Mouse (Mus musculus) adrenal gland, postnatal 10 days (tissue): ENCODE measurements at regions not wholly inside any gene's neighbourhood (a gene's known extent, or its start where the extent isn't known, plus 50 kb on each side); places are given as distances from the start of the nearest gene placed in this dataset.
A peak's percentile ranks its signal among the peaks of the same experiment; 100 is the strongest.

Experiments
- DNase-seq: peaks from one replicate; pipeline ENCODE4 v3.0.0; 2021; ENCODE audit warnings: mixed read lengths
- microRNA-seq: library from miRNA; unstranded; fragments of <30 nt; microRNA quantifications from one replicate; pipeline ENCODE4 v1.2.0, GENCODE M21; 2021

DNA sequence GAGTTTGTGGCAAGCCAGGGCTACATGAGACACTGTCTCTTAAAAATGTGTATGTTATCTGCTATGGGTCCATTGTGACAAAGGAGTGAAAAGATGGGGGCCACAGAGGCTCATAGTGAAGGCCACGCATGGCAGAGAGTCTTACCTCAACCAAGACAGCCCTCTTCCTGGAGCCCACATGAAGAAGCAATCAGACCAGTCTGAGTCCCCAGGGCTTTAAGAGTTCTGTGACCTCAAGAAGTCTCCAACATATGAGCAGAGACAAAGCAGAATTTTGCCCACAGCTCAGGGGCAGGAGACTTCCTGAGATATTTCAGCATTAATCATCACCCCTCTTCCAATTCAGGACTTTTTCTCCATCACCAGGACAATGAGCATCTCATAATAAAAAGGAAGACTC, 50.4 kb upstream of the Ankrd34c start:
- no peak for DNase-seq

Small RNA genes in the stretch of these regions (microRNA-seq; reads per million reads assigned to microRNA genes)
- gene Mir184 = 87.3 reads per million, percentile 42 among the genes with 10 or more reads in this experiment
